Mouse (Mus musculus): ENCODE measurements around the gene Mrpl52. TPM values are rescaled to one million over a fixed set of nuclear protein-coding genes. Genes with fewer than 3 reads are reported as not detected.

The Mrpl52 gene
- polyA plus RNA-seq, 1 experiment from 2014 or later: 265 TPM

- ATAC-seq (replicated peaks; ENCODE audit: low FRiP score): no peak
- H3K4me2 ChIP-seq: no peak overlapping the region
- no peak overlapping the region for H3K4me3 ChIP-seq (replicated peaks)
- H3K36me3 ChIP-seq: peaks cover 6% of the 10 kb centered on the region; the same call in 1 of the 2 replicates
- H3K27me3 ChIP-seq: no peaks in the 10 kb centered on the region
- no peak overlapping the region for H3K9ac ChIP-seq
- H3K27ac ChIP-seq: no peak overlapping the region
- peaks cover 21% of the 10 kb centered on the region for H3K4me1 ChIP-seq
- H3K9me3 ChIP-seq (replicated peaks): no peaks in the 10 kb centered on the region
Observed at GRCm38 (mm10) chr14:54394309-54394708, 32.4 kb upstream of the Mrpl52 start.

- no peak overlapping the region for H3K4me3 ChIP-seq (replicated peaks)
- H3K9me3 ChIP-seq (replicated peaks): no peaks in the 10 kb centered on the region
- no peak for ATAC-seq (replicated peaks; ENCODE audit: low FRiP score)
- H3K9ac ChIP-seq: no peak overlapping the region
- H3K27me3 ChIP-seq: no peaks in the 10 kb centered on the region
- H3K4me1 ChIP-seq: peaks cover 28% of the 10 kb centered on the region
- WGBS: 74% methylated on average over 7 of the region's 7 CpGs
- H3K4me2 ChIP-seq: no peak overlapping the region
- H3K36me3 ChIP-seq: peaks cover 6% of the 10 kb centered on the region; the same call in 1 of the 2 replicates
- no peak overlapping the region for H3K27ac ChIP-seq
Observed at GRCm38 (mm10) chr14:54396685-54397084, 30.0 kb upstream of the Mrpl52 start.

- H3K27ac ChIP-seq: peak overlapping the region; percentile 66
- no peak for ATAC-seq (replicated peaks; ENCODE audit: low FRiP score)
- no peak overlapping the region for H3K9ac ChIP-seq
- H3K4me2 ChIP-seq: no peak overlapping the region
- no peaks in the 10 kb centered on the region for H3K27me3 ChIP-seq
- no peaks in the 10 kb centered on the region for H3K9me3 ChIP-seq (replicated peaks)
- H3K4me3 ChIP-seq (replicated peaks): no peak overlapping the region
- H3K36me3 ChIP-seq: peaks cover 8% of the 10 kb centered on the region; the same call in 1 of the 2 replicates
- H3K4me1 ChIP-seq: peaks cover 31% of the 10 kb centered on the region
- 54% methylated on average over 7 of the region's 7 CpGs for WGBS
Observed at GRCm38 (mm10) chr14:54397872-54398527, 28.7 kb upstream of the Mrpl52 start.

- peak overlapping the region; percentile 66 for H3K27ac ChIP-seq
- H3K36me3 ChIP-seq: peaks cover 10% of the 10 kb centered on the region; the same call in 1 of the 2 replicates
- no peaks in the 10 kb centered on the region for H3K9me3 ChIP-seq (replicated peaks)
- H3K4me2 ChIP-seq: peak overlapping the region; percentile 9; the same call in 1 of the 2 replicates
- peak; percentile 48 for ATAC-seq (replicated peaks; ENCODE audit: low FRiP score)
- H3K9ac ChIP-seq: no peak overlapping the region
- no peak overlapping the region for H3K4me3 ChIP-seq (replicated peaks)
- no peaks in the 10 kb centered on the region for H3K27me3 ChIP-seq
- H3K4me1 ChIP-seq: peaks cover 31% of the 10 kb centered on the region
- WGBS: 17% methylated on average over 7 of the region's 7 CpGs
Observed at GRCm38 (mm10) chr14:54398528-54398916, 28.2 kb upstream of the Mrpl52 start.

GRCm38 (mm10) chr14:54398921-54399382 is 27.8 kb upstream of the Mrpl52 start:
- Histone ChIP-seq H3K27me3 (no peaks in the 10 kb centered on the region), H3K27ac (peak overlapping the region; percentile 66), H3K9me3 (replicated peaks) (no peaks in the 10 kb centered on the region), H3K36me3 (peaks cover 10% of the 10 kb centered on the region; the same call in 1 of the 2 replicates), H3K9ac (no peak overlapping the region), H3K4me2 (peak overlapping the region; percentile 9; the same call in 1 of the 2 replicates), H3K4me3 (replicated peaks) (no peak overlapping the region), H3K4me1 (peaks cover 31% of the 10 kb centered on the region)
- peak; percentile 84 for ATAC-seq (replicated peaks; ENCODE audit: low FRiP score)
- WGBS: 12% methylated on average over 8 of the region's 8 CpGs

- 23% methylated on average over 3 of the region's 3 CpGs for WGBS
- Histone ChIP-seq H3K4me1 (peaks cover 41% of the 10 kb centered on the region), H3K4me3 (replicated peaks) (no peak overlapping the region), H3K4me2 (no peak overlapping the region), H3K9ac (no peak overlapping the region), H3K27me3 (no peaks in the 10 kb centered on the region), H3K9me3 (replicated peaks) (no peaks in the 10 kb centered on the region), H3K36me3 (0 out of 2 replicates have a peak, but pooled peaks cover 4% of the 10 kb centered on the region), H3K27ac (no peak overlapping the region)
- ATAC-seq (replicated peaks; ENCODE audit: low FRiP score): no peak
Observed at GRCm38 (mm10) chr14:54401723-54402122, 25.0 kb upstream of the Mrpl52 start.

- Histone ChIP-seq H3K4me3 (replicated peaks) (peak overlapping the region; percentile 13; the same call in 1 of the 2 replicates), H3K9ac (no peak overlapping the region), H3K4me2 (peak overlapping the region; percentile 43), H3K36me3 (no peaks in the 10 kb centered on the region), H3K27me3 (no peaks in the 10 kb centered on the region), H3K9me3 (replicated peaks) (no peaks in the 10 kb centered on the region), H3K27ac (peak overlapping the region; percentile 82; the same call in 1 of the 2 replicates), H3K4me1 (peaks cover 53% of the 10 kb centered on the region)
- ATAC-seq (replicated peaks; ENCODE audit: low FRiP score): peak; percentile 48; the same call in 1 of the 2 replicates
- 56% methylated on average over 25 of the region's 25 CpGs for WGBS
Observed at GRCm38 (mm10) chr14:54408336-54409056, 18.2 kb upstream of the Mrpl52 start.

GRCm38 (mm10) chr14:54409057-54409645 is 17.6 kb upstream of the Mrpl52 start:
- H3K27ac ChIP-seq: peak overlapping the region; percentile 82
- WGBS: 57% methylated on average over 7 of the region's 7 CpGs
- ATAC-seq (replicated peaks; ENCODE audit: low FRiP score): no peak
- no peaks in the 10 kb centered on the region for H3K27me3 ChIP-seq
- H3K4me1 ChIP-seq: peaks cover 59% of the 10 kb centered on the region
- peak overlapping the region; percentile 43 for H3K4me2 ChIP-seq
- no peak overlapping the region for H3K9ac ChIP-seq
- H3K36me3 ChIP-seq: no peaks in the 10 kb centered on the region
- H3K4me3 ChIP-seq (replicated peaks): 0 out of 2 replicates have a peak overlapping the region, but pooled peaks have one; percentile 13
- H3K9me3 ChIP-seq (replicated peaks): no peaks in the 10 kb centered on the region

GRCm38 (mm10) chr14:54409980-54410810 is 16.5 kb upstream of the Mrpl52 start:
- WGBS: 36% methylated on average over 17 of the region's 17 CpGs
- no peaks in the 10 kb centered on the region for H3K9me3 ChIP-seq (replicated peaks)
- H3K9ac ChIP-seq: peak overlapping the region; percentile 26; the same call in 1 of the 2 replicates
- H3K4me1 ChIP-seq: peaks cover 61% of the 10 kb centered on the region
- H3K4me3 ChIP-seq (replicated peaks): peak overlapping the region; percentile 6; the same call in 1 of the 2 replicates
- H3K4me2 ChIP-seq: peak overlapping the region; percentile 43
- peak; percentile 32; the same call in 1 of the 2 replicates for ATAC-seq (replicated peaks; ENCODE audit: low FRiP score)
- H3K36me3 ChIP-seq: no peaks in the 10 kb centered on the region
- H3K27ac ChIP-seq: peak overlapping the region; percentile 82
- H3K27me3 ChIP-seq: no peaks in the 10 kb centered on the region

GRCm38 (mm10) chr14:54412000-54412576 is 14.6 kb upstream of the Mrpl52 start:
- Histone ChIP-seq H3K4me3 (replicated peaks) (no peak overlapping the region), H3K4me2 (no peak overlapping the region), H3K36me3 (no peaks in the 10 kb centered on the region), H3K27me3 (0 out of 2 replicates have a peak, but pooled peaks cover 4% of the 10 kb centered on the region), H3K4me1 (peaks cover 65% of the 10 kb centered on the region), H3K27ac (no peak overlapping the region), H3K9me3 (replicated peaks) (no peaks in the 10 kb centered on the region), H3K9ac (no peak overlapping the region)
- ATAC-seq (replicated peaks; ENCODE audit: low FRiP score): no peak
- 61% methylated on average over 9 of the region's 9 CpGs for WGBS

- no peak for ATAC-seq (replicated peaks; ENCODE audit: low FRiP score)
- peak overlapping the region; percentile 27; the same call in 1 of the 2 replicates for H3K4me2 ChIP-seq
- H3K4me3 ChIP-seq (replicated peaks): no peak overlapping the region
- H3K9ac ChIP-seq: no peak overlapping the region
- H3K27me3 ChIP-seq: 0 out of 2 replicates have a peak, but pooled peaks cover 4% of the 10 kb centered on the region
- H3K36me3 ChIP-seq: no peaks in the 10 kb centered on the region
- H3K9me3 ChIP-seq (replicated peaks): no peaks in the 10 kb centered on the region
- peak overlapping the region; percentile 67 for H3K27ac ChIP-seq
- 39% methylated on average over 2 of the region's 2 CpGs for WGBS
- H3K4me1 ChIP-seq: peaks cover 69% of the 10 kb centered on the region
Observed at GRCm38 (mm10) chr14:54412629-54413170, 14.0 kb upstream of the Mrpl52 start.

All from kidney, embryonic 15.5 days (tissue).